Mouse (Mus musculus) embryonic fibroblast, embryonic 13.5 days (primary cell): ENCODE data around the gene Banf1. TPM values are rescaled to one million over a fixed set of nuclear protein-coding genes. Genes with fewer than 3 reads are reported as not detected.
"Not testable (repeated sequence)": the region's sequence is repeated elsewhere in the genome, so short reads cannot be mapped to it uniquely, and the experiment has no call there.

ENCODE experiments used
- H3K27ac ChIP-seq: 2 replicates; pipeline ENCODE4 v1.5.1; 2012; ENCODE audit warnings: low read length, control low read depth, inconsistent platforms; ENCODE audit not compliant: insufficient read depth
- H3K4me1 ChIP-seq: 2 replicates; pipeline ENCODE4 v1.6.1; 2011; ENCODE audit warnings: low read length; ENCODE audit not compliant: control insufficient read depth, insufficient read depth
- H3K4me3 ChIP-seq: 2 replicates; pipeline ENCODE4 v1.5.1; 2011; ENCODE audit warnings: mild to moderate bottlenecking, control low read depth, low read length; ENCODE audit not compliant: insufficient read depth
- CTCF ChIP-seq: IDR thresholded peaks from 2 replicates; pipeline ENCODE4 v1.5.1; 2011; ENCODE audit warnings: mild to moderate bottlenecking, control low read depth, low read length, moderate library complexity, borderline replicate concordance; ENCODE audit not compliant: insufficient read depth
- POLR2A ChIP-seq: IDR thresholded peaks from 2 replicates; pipeline ENCODE4 v1.6.1; 2011; ENCODE audit warnings: low read depth, mild to moderate bottlenecking, control low read depth, low read length, moderate library complexity
- polyA plus RNA-seq: library from polyadenylated mRNA; stranded (reverse); fragments of >200 nt; gene quantifications from 2 replicates; pipeline ENCODE4 v1.2.4, GENCODE M21; 2011; ENCODE audit warnings: low read depth; ENCODE audit not compliant: missing spikeins, insufficient read length

The Banf1 gene
- polyA plus RNA-seq, result 149 and 154 TPM in 2 replicates

- H3K4me1 ChIP-seq, result peaks cover 6% of the 10 kb centered on the region; the same call in 1 of the 2 replicates
- no peak for TF ChIP-seq CTCF
- peak; percentile 49; the same call in 1 of the 2 replicates for TF ChIP-seq POLR2A
- H3K27ac ChIP-seq, result peak within 1 kb of the TSS; percentile 89
- peak within 1 kb of the TSS; percentile 88 for H3K4me3 ChIP-seq
Observed at GRCm38 (mm10) chr19:5367053-5367359, at the start of gene Banf1. Gene Banf1, minus strand, starts transcription at chr19:5367168.

- Histone ChIP-seq H3K4me1 (no peaks in the 10 kb centered on the region), H3K27ac (no peak overlapping the region), H3K4me3 (no peak overlapping the region)
- no peak for TF ChIP-seq POLR2A
- no peak for TF ChIP-seq CTCF
Observed at GRCm38 (mm10) chr19:5414534-5414957, 47.6 kb upstream of the Banf1 start.

- Histone ChIP-seq H3K27ac (no peak overlapping the region), H3K4me1 (no peaks in the 10 kb centered on the region)
- TF ChIP-seq POLR2A (no peak), CTCF (no peak)
Observed at GRCm38 (mm10) chr19:5413840-5414239, 46.9 kb upstream of the Banf1 start.

GRCm38 (mm10) chr19:5411961-5412360 lies 45.0 kb upstream of the Banf1 start:
- H3K4me1 ChIP-seq, result no peaks in the 10 kb centered on the region
- no peak overlapping the region for H3K4me3 ChIP-seq
- TF ChIP-seq POLR2A (no peak), CTCF (no peak)
- H3K27ac ChIP-seq, result no peak overlapping the region

More at GRCm38 (mm10) chr19:5413840-5414239, 46.9 kb upstream of the Banf1 start:
- no peak overlapping the region for H3K4me3 ChIP-seq

GRCm38 (mm10) chr19:5410641-5411040 lies 43.7 kb upstream of the Banf1 start:
- no peak for TF ChIP-seq POLR2A
- no peak for TF ChIP-seq CTCF
- Histone ChIP-seq H3K27ac (no peak overlapping the region), H3K4me1 (peaks cover 4% of the 10 kb centered on the region; the same call in 1 of the 2 replicates), H3K4me3 (no peak overlapping the region)

GRCm38 (mm10) chr19:5409068-5409467 lies 42.1 kb upstream of the Banf1 start:
- Histone ChIP-seq H3K4me3 (no peak overlapping the region), H3K4me1 (peaks cover 4% of the 10 kb centered on the region; the same call in 1 of the 2 replicates), H3K27ac (no peak overlapping the region)
- TF ChIP-seq CTCF (no peak), POLR2A (no peak)

GRCm38 (mm10) chr19:5408057-5409001 lies 41.4 kb upstream of the Banf1 start:
- TF ChIP-seq CTCF (no peak), POLR2A (no peak)
- Histone ChIP-seq H3K4me1 (peaks cover 4% of the 10 kb centered on the region; the same call in 1 of the 2 replicates), H3K27ac (no peak overlapping the region), H3K4me3 (no peak overlapping the region)

GRCm38 (mm10) chr19:5407133-5407532 lies 40.2 kb upstream of the Banf1 start:
- Histone ChIP-seq H3K4me3 (peak overlapping the region; percentile 65), H3K27ac (peak overlapping the region; percentile 66), H3K4me1 (peaks cover 4% of the 10 kb centered on the region; the same call in 1 of the 2 replicates)
- TF ChIP-seq POLR2A (no peak), CTCF (peak; percentile 57; the same call in 1 of the 2 replicates)

GRCm38 (mm10) chr19:5406531-5407126 lies 39.7 kb upstream of the Banf1 start:
- peak overlapping the region; percentile 66 for H3K27ac ChIP-seq
- peak; percentile 46; the same call in 1 of the 2 replicates for TF ChIP-seq POLR2A
- H3K4me3 ChIP-seq, result peak overlapping the region; percentile 65
- not testable (repeated sequence) for H3K4me1 ChIP-seq

GRCm38 (mm10) chr19:5405924-5406323 lies 39.0 kb upstream of the Banf1 start:
- peak overlapping the region; percentile 40 for H3K4me3 ChIP-seq
- TF ChIP-seq CTCF (no peak), POLR2A (no peak)
- H3K27ac ChIP-seq, result no peak overlapping the region
- H3K4me1 ChIP-seq, result peaks cover 4% of the 10 kb centered on the region; the same call in 1 of the 2 replicates
